Comparison of ENCODE assay signal across 8 mouse cellular contexts in the genomic region with DNA sequence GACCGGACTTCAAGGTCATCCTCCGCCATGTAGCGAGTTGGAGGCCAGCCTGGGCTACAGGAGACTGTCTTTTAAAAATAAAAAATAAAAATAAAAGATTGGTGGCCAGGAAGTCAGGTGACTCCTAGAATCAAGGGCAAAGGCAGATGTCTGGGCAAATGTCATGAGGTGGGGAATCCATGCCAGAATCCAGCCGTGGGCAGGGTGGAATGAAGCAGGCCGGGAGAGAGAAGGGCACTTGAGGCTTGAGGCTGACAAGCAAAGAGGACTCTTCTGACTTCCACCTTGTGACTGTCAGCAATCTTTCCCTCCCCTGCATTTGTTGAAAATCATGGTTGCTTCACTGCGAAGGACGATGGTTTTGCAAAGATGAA. TPM values are rescaled to one million over a fixed set of nuclear protein-coding genes. Genes with fewer than 3 reads are reported as not detected.
A peak's percentile ranks its signal among the peaks of the same experiment; 100 is the strongest.
DNase-seq lines count a peak whose midpoint lies in the region; ATAC-seq and TF ChIP-seq lines count a peak whose summit lies in the region.

No protein-coding gene starts in this region.

- no peaks in the 10 kb centered on the region for H3K27me3 ChIP-seq in cerebellum, adult 2 months (ENCODE audit: control insufficient read depth, insufficient read depth, low read length)
- no peaks in the 10 kb centered on the region for H3K27me3 ChIP-seq in neural tube, embryonic 11.5 days (ENCODE audit: control insufficient read depth, insufficient read depth, low read length)
- no peaks in the 10 kb centered on the region for H3K27me3 ChIP-seq in limb, embryonic 12.5 days
- H3K27me3 ChIP-seq in stomach, embryonic 15.5 days (replicated peaks), result no peaks in the 10 kb centered on the region

- no peaks in the 10 kb centered on the region for H3K9me3 ChIP-seq in neural tube, embryonic 11.5 days (ENCODE audit: control insufficient read depth, low read length)
- H3K9me3 ChIP-seq in limb, embryonic 12.5 days, result no peaks in the 10 kb centered on the region
- H3K9me3 ChIP-seq in stomach, embryonic 15.5 days, result no peaks in the 10 kb centered on the region

- no peaks in the 10 kb centered on the region; the same call in 1 of the 2 replicates for H3K4me1 ChIP-seq in cerebellum, adult 2 months (ENCODE audit: control insufficient read depth, insufficient read depth, low read length)
- H3K4me1 ChIP-seq in neural tube, embryonic 11.5 days (ENCODE audit: control insufficient read depth, insufficient read depth, low read length), result no peaks in the 10 kb centered on the region
- peaks cover 6% of the 10 kb centered on the region for H3K4me1 ChIP-seq in limb, embryonic 12.5 days (replicated peaks)
- peaks cover 7% of the 10 kb centered on the region for H3K4me1 ChIP-seq in stomach, embryonic 15.5 days

- no peak for ATAC-seq in cerebellum, adult (ENCODE audit: insufficient number of reproducible peaks, low FRiP score, low TSS enrichment)
- ATAC-seq in neural tube, embryonic 11.5 days (ENCODE audit: insufficient read depth, low FRiP score, low TSS enrichment), result no peak
- no peak for ATAC-seq in limb, embryonic 12.5 days (ENCODE audit: insufficient number of reproducible peaks, insufficient read depth, low FRiP score, low TSS enrichment, low read depth)
- ATAC-seq in stomach, embryonic 15.5 days (ENCODE audit: insufficient read depth, low FRiP score, low read depth), result no peak

- 67% methylated on average over 7 of the region's 7 CpGs for WGBS in cerebellum, adult 2 months
- 85% methylated on average over 7 of the region's 7 CpGs for WGBS in neural tube, embryonic 11.5 days
- 86% methylated on average over 7 of the region's 7 CpGs for WGBS in limb, embryonic 12.5 days
- WGBS in stomach, embryonic 15.5 days, result 87% methylated on average over 7 of the region's 7 CpGs

- peak overlapping the region; percentile 89 for H3K4me3 ChIP-seq in cerebellum, adult 2 months (replicated peaks; ENCODE audit: insufficient read depth, low read depth, low read length)
- H3K4me3 ChIP-seq in neural tube, embryonic 11.5 days (ENCODE audit: low read depth, low read length), result peak overlapping the region; percentile 64
- peak overlapping the region; percentile 65 for H3K4me3 ChIP-seq in limb, embryonic 12.5 days (replicated peaks)
- peak overlapping the region; percentile 80 for H3K4me3 ChIP-seq in stomach, embryonic 15.5 days (replicated peaks)

- no peaks in the 10 kb centered on the region for H3K36me3 ChIP-seq in neural tube, embryonic 11.5 days (ENCODE audit: control insufficient read depth, insufficient read depth, low read length)
- peaks cover under 1% of the 10 kb centered on the region for H3K36me3 ChIP-seq in limb, embryonic 12.5 days
- H3K36me3 ChIP-seq in stomach, embryonic 15.5 days, result no peaks in the 10 kb centered on the region

- DNase-seq in cerebellum, adult 2 months, result no peak
- no peak for DNase-seq in neural tube, embryonic 11.5 days (ENCODE audit: low spot score)
- no peak for DNase-seq in neural tube, embryonic 10.5 days (ENCODE audit: extremely low spot score, low spot score)
- DNase-seq in urinary bladder, adult 2 months (ENCODE audit: low spot score), result no peak
- no peak for DNase-seq in frontal cortex, adult 2 months (ENCODE audit: extremely low spot score in 1 of 2, low spot score in 1 of 2)

- H3K9ac ChIP-seq in neural tube, embryonic 11.5 days (ENCODE audit: low read length), result peak overlapping the region; percentile 94
- H3K9ac ChIP-seq in limb, embryonic 12.5 days (replicated peaks), result peak overlapping the region; percentile 86
- peak overlapping the region; percentile 82 for H3K9ac ChIP-seq in stomach, embryonic 15.5 days

- H3K4me2 ChIP-seq in neural tube, embryonic 11.5 days (ENCODE audit: low read depth), result peak overlapping the region; percentile 72
- peak overlapping the region; percentile 75 for H3K4me2 ChIP-seq in limb, embryonic 12.5 days
- H3K4me2 ChIP-seq in stomach, embryonic 15.5 days, result peak overlapping the region; percentile 93

- TF ChIP-seq CTCF in cerebellum, adult 2 months (IDR thresholded peaks at IDR 0.05; ENCODE audit: borderline replicate concordance, insufficient read depth, low read depth, low read length), result no peak

- no peak overlapping the region; the same call in 1 of the 2 replicates for H3K27ac ChIP-seq in cerebellum, adult 2 months (ENCODE audit: insufficient read depth, low read length)
- H3K27ac ChIP-seq in neural tube, embryonic 11.5 days (ENCODE audit: low read depth, low read length), result no peak overlapping the region; the same call in 1 of the 2 replicates
- no peak overlapping the region for H3K27ac ChIP-seq in limb, embryonic 12.5 days
- H3K27ac ChIP-seq in stomach, embryonic 15.5 days, result peak overlapping the region; percentile 80; the same call in 1 of the 2 replicates

- TF ChIP-seq POLR2A in cerebellum, adult 2 months (IDR thresholded peaks at IDR 0.05; ENCODE audit: borderline replicate concordance, insufficient read depth, low read length), result no peak

RNA-seq across cellular contexts. Expression of gene Eid2b, which starts 0.7 kb away (rescaled TPM):
- 21.2 and 23.1 TPM in 2 replicates for polyA plus RNA-seq in cerebellum, adult 2 months (2012; rRNA removed)
- 17.1 and 19.0 TPM in 2 replicates for polyA plus RNA-seq in neural tube, embryonic 11.5 days (2014; fragmentation: Nextera tagmentation; extraction: Ambion mirVana)
- polyA plus RNA-seq in limb, embryonic 12.5 days (2016; fragmentation: Nextera tagmentation; extraction: Ambion mirVana), result 17.6 and 18.5 TPM in 2 replicates
- 11.5 and 12.0 TPM in 2 replicates for polyA plus RNA-seq in stomach, embryonic 15.5 days (2015; fragmentation: Nextera tagmentation; extraction: Ambion mirVana)
- polyA plus RNA-seq in urinary bladder, adult 2 months (2012; rRNA removed), result 9.4 and 10.1 TPM in 2 replicates
- polyA plus RNA-seq in frontal cortex, adult 2 months (2012; rRNA removed), result 29.7 and 32.9 TPM in 2 replicates

RNA-seq across cellular contexts. Expression of gene Eid2, which starts 10.6 kb away (rescaled TPM):
- 44.2 and 44.4 TPM in 2 replicates for polyA plus RNA-seq in cerebellum, adult 2 months (2012; rRNA removed)
- 17.6 and 18.3 TPM in 2 replicates for polyA plus RNA-seq in neural tube, embryonic 11.5 days (2014; fragmentation: Nextera tagmentation; extraction: Ambion mirVana)
- polyA plus RNA-seq in limb, embryonic 12.5 days (2016; fragmentation: Nextera tagmentation; extraction: Ambion mirVana), result 5.4 and 18.9 TPM in 2 replicates
- 8.2 and 8.6 TPM in 2 replicates for polyA plus RNA-seq in stomach, embryonic 15.5 days (2015; fragmentation: Nextera tagmentation; extraction: Ambion mirVana)
- polyA plus RNA-seq in urinary bladder, adult 2 months (2012; rRNA removed), result 14.8 and 15.6 TPM in 2 replicates
- 56.5 and 57.0 TPM in 2 replicates for polyA plus RNA-seq in frontal cortex, adult 2 months (2012; rRNA removed)

RNA-seq across cellular contexts. Expression of gene Selenov, which starts 12.7 kb away (rescaled TPM):
- 0.59 and 1.4 TPM in 2 replicates for polyA plus RNA-seq in cerebellum, adult 2 months (2012; rRNA removed)
- polyA plus RNA-seq in neural tube, embryonic 11.5 days (2014; fragmentation: Nextera tagmentation; extraction: Ambion mirVana), result 0.45 and 0.66 TPM in 2 replicates
- polyA plus RNA-seq in limb, embryonic 12.5 days (2016; fragmentation: Nextera tagmentation; extraction: Ambion mirVana), result not detected in 2 replicates
- polyA plus RNA-seq in stomach, embryonic 15.5 days (2015; fragmentation: Nextera tagmentation; extraction: Ambion mirVana), result 0.30 and 0.59 TPM in 2 replicates
- 0.19 TPM in 1 of 2 replicates, not detected in the other for polyA plus RNA-seq in urinary bladder, adult 2 months (2012; rRNA removed)
- 1.7 and 1.8 TPM in 2 replicates for polyA plus RNA-seq in frontal cortex, adult 2 months (2012; rRNA removed)

RNA-seq across cellular contexts. Expression of gene Dll3, which starts 23.8 kb away (rescaled TPM):
- polyA plus RNA-seq in cerebellum, adult 2 months (2012; rRNA removed), result 1.3 and 1.4 TPM in 2 replicates
- polyA plus RNA-seq in neural tube, embryonic 11.5 days (2014; fragmentation: Nextera tagmentation; extraction: Ambion mirVana), result 69.8 and 79.0 TPM in 2 replicates
- 3.5 and 3.7 TPM in 2 replicates for polyA plus RNA-seq in limb, embryonic 12.5 days (2016; fragmentation: Nextera tagmentation; extraction: Ambion mirVana)
- polyA plus RNA-seq in stomach, embryonic 15.5 days (2015; fragmentation: Nextera tagmentation; extraction: Ambion mirVana), result 3.8 and 3.9 TPM in 2 replicates
- polyA plus RNA-seq in urinary bladder, adult 2 months (2012; rRNA removed), result not detected in 2 replicates
- polyA plus RNA-seq in frontal cortex, adult 2 months (2012; rRNA removed), result 2.0 and 2.6 TPM in 2 replicates

RNA-seq across cellular contexts. Expression of gene Timm50, which starts 33.6 kb away (rescaled TPM):
- polyA plus RNA-seq in cerebellum, adult 2 months (2012; rRNA removed), result 75.7 and 78.6 TPM in 2 replicates
- polyA plus RNA-seq in neural tube, embryonic 11.5 days (2014; fragmentation: Nextera tagmentation; extraction: Ambion mirVana), result 199 and 219 TPM in 2 replicates
- 166 and 169 TPM in 2 replicates for polyA plus RNA-seq in limb, embryonic 12.5 days (2016; fragmentation: Nextera tagmentation; extraction: Ambion mirVana)
- polyA plus RNA-seq in stomach, embryonic 15.5 days (2015; fragmentation: Nextera tagmentation; extraction: Ambion mirVana), result 137 and 138 TPM in 2 replicates
- 33.7 and 41.8 TPM in 2 replicates for polyA plus RNA-seq in urinary bladder, adult 2 months (2012; rRNA removed)
- 53.0 and 58.6 TPM in 2 replicates for polyA plus RNA-seq in frontal cortex, adult 2 months (2012; rRNA removed)
